Mouse (Mus musculus): Measurements from ENCODE around the gene Zfp13. TPM values are rescaled to one million over a fixed set of nuclear protein-coding genes. Genes with fewer than 3 reads are reported as not detected.
A peak's percentile ranks its signal among the peaks of the same experiment; 100 is the strongest.

The Zfp13 gene
- 37.6 and 44.0 TPM in 2 replicates for total RNA-seq (2014; rRNA removed)
- polyA plus RNA-seq (2015; fragmentation: Nextera tagmentation; extraction: Ambion mirVana) = 21.5 and 21.6 TPM in 2 replicates

GRCm38 (mm10) chr17:23598582-23599552 is at the start of gene Zfp13:
Zfp13 (minus strand) TSS chr17:23599487.
- WGBS = 7% methylated on average over 31 of the region's 31 CpGs
- H3K4me2 ChIP-seq (ENCODE audit: low read depth, low read length) = peak within 1 kb of the TSS; percentile 69
- H3K9ac ChIP-seq (replicated peaks; ENCODE audit: low read length) = peak within 1 kb of the TSS; percentile 44
- DNase-seq (ENCODE audit: low spot score) = peak; percentile 88
- ATAC-seq = peak; percentile 94
- peak within 1 kb of the TSS; percentile 40 for H3K4me3 ChIP-seq (ENCODE audit: low read length)
- H3K27me3 ChIP-seq (ENCODE audit: insufficient read depth, low read length) = no peaks in the 10 kb centered on the region
- no peak for TF ChIP-seq CTCF (IDR thresholded peaks at IDR 0.05; ENCODE audit: low read depth)
- H3K36me3 ChIP-seq (ENCODE audit: insufficient read depth, low read length) = no peaks in the 10 kb centered on the region
- no peaks in the 10 kb centered on the region for H3K4me1 ChIP-seq (ENCODE audit: insufficient read depth, low read length)
- peak within 1 kb of the TSS; percentile 72 for H3K27ac ChIP-seq
- no peaks in the 10 kb centered on the region for H3K9me3 ChIP-seq (ENCODE audit: low read length)

- no peak overlapping the region for H3K9ac ChIP-seq (replicated peaks; ENCODE audit: low read length)
- DNase-seq (ENCODE audit: low spot score) = no peak
- H3K9me3 ChIP-seq (ENCODE audit: low read length) = no peaks in the 10 kb centered on the region
- 35% methylated on average over 10 of the region's 10 CpGs for WGBS
- no peak overlapping the region for H3K4me3 ChIP-seq (ENCODE audit: low read length)
- H3K4me1 ChIP-seq (ENCODE audit: insufficient read depth, low read length) = peaks cover 4% of the 10 kb centered on the region; the same call in 1 of the 2 replicates
- H3K4me2 ChIP-seq (ENCODE audit: low read depth, low read length) = no peak overlapping the region
- no peak for TF ChIP-seq CTCF (IDR thresholded peaks at IDR 0.05; ENCODE audit: low read depth)
- H3K27ac ChIP-seq = no peak overlapping the region
- H3K36me3 ChIP-seq (ENCODE audit: insufficient read depth, low read length) = no peaks in the 10 kb centered on the region
- ATAC-seq = no peak
- H3K27me3 ChIP-seq (ENCODE audit: insufficient read depth, low read length) = peaks cover 13% of the 10 kb centered on the region; the same call in 1 of the 2 replicates
Observed at GRCm38 (mm10) chr17:23645894-23646293, 46.6 kb upstream of the Zfp13 start.

GRCm38 (mm10) chr17:23644613-23645495 is 45.6 kb upstream of the Zfp13 start, which contains the start of gene Mmp25:
Mmp25 (minus strand) TSS chr17:23645277.
- Histone ChIP-seq H3K27ac (no peak within 1 kb of the TSS), H3K4me2 (ENCODE audit: low read depth, low read length) (peak within 1 kb of the TSS; percentile 69), H3K27me3 (ENCODE audit: insufficient read depth, low read length) (peaks cover 13% of the 10 kb centered on the region; the same call in 1 of the 2 replicates), H3K9me3 (ENCODE audit: low read length) (no peaks in the 10 kb centered on the region), H3K4me3 (ENCODE audit: low read length) (peak within 1 kb of the TSS; percentile 43), H3K36me3 (ENCODE audit: insufficient read depth, low read length) (no peaks in the 10 kb centered on the region), H3K9ac (replicated peaks; ENCODE audit: low read length) (peak within 1 kb of the TSS; percentile 37; the same call in 1 of the 2 replicates), H3K4me1 (ENCODE audit: insufficient read depth, low read length) (peaks cover 4% of the 10 kb centered on the region; the same call in 1 of the 2 replicates)
- ATAC-seq (no peak), DNase-seq (ENCODE audit: low spot score) (no peak)
- TF ChIP-seq CTCF (IDR thresholded peaks at IDR 0.05; ENCODE audit: low read depth) = no peak
- WGBS = 1% methylated on average over 58 of the region's 58 CpGs

GRCm38 (mm10) chr17:23631241-23631640 is 32.0 kb upstream of the Zfp13 start:
- ATAC-seq = no peak

GRCm38 (mm10) chr17:23630195-23631020 is 31.1 kb upstream of the Zfp13 start:
- no peak overlapping the region for H3K4me3 ChIP-seq (ENCODE audit: low read length)
- H3K27me3 ChIP-seq (ENCODE audit: insufficient read depth, low read length) = no peaks in the 10 kb centered on the region
- no peak overlapping the region for H3K27ac ChIP-seq
- H3K4me2 ChIP-seq (ENCODE audit: low read depth, low read length) = peak overlapping the region; percentile 38
- DNase-seq (ENCODE audit: low spot score) = peak; percentile 69
- H3K9ac ChIP-seq (replicated peaks; ENCODE audit: low read length) = no peak overlapping the region
- no peaks in the 10 kb centered on the region for H3K36me3 ChIP-seq (ENCODE audit: insufficient read depth, low read length)
- no peaks in the 10 kb centered on the region for H3K4me1 ChIP-seq (ENCODE audit: insufficient read depth, low read length)
- peak; percentile 86 for TF ChIP-seq CTCF (IDR thresholded peaks at IDR 0.05; ENCODE audit: low read depth)
- peak; percentile 91 for ATAC-seq
- H3K9me3 ChIP-seq (ENCODE audit: low read length) = no peaks in the 10 kb centered on the region
- 14% methylated on average over 22 of the region's 22 CpGs for WGBS

More at GRCm38 (mm10) chr17:23631241-23631640, 32.0 kb upstream of the Zfp13 start:
- TF ChIP-seq CTCF (IDR thresholded peaks at IDR 0.05; ENCODE audit: low read depth) = no peak
- no peak for DNase-seq (ENCODE audit: low spot score)
- Histone ChIP-seq H3K4me1 (ENCODE audit: insufficient read depth, low read length) (no peaks in the 10 kb centered on the region), H3K4me2 (ENCODE audit: low read depth, low read length) (no peak overlapping the region), H3K9me3 (ENCODE audit: low read length) (no peaks in the 10 kb centered on the region), H3K27me3 (ENCODE audit: insufficient read depth, low read length) (no peaks in the 10 kb centered on the region), H3K4me3 (ENCODE audit: low read length) (no peak overlapping the region), H3K27ac (no peak overlapping the region), H3K36me3 (ENCODE audit: insufficient read depth, low read length) (no peaks in the 10 kb centered on the region), H3K9ac (replicated peaks; ENCODE audit: low read length) (no peak overlapping the region)
- 88% methylated on average over 8 of the region's 8 CpGs for WGBS
